ENCODE assay signal across 1 mouse cellular context in genomic region chr7:44253023-44253616, GRCm38 (mm10).
A peak's percentile ranks its signal among the peaks of the same experiment; 100 is the strongest.
TF ChIP-seq lines count a peak whose summit lies in the region.

No protein-coding gene starts in this region.

TF ChIP-seq in MEL, 35 proteins besides CTCF, POLR2A, EP300 and RAD21:
- TF ChIP-seq USF1 (IDR thresholded peaks at IDR 0.05; ENCODE audit: low read depth, low read length) = no peak
- peak; percentile 85; the same call in 1 of the 2 replicates for TF ChIP-seq POLR2AphosphoS2 (IDR thresholded peaks at IDR 0.05; ENCODE audit: low read length)
